Mouse (Mus musculus): Measurements from ENCODE around the gene Rprd1b.

Rprd1b gene

GRCm38 (mm10) chr2:158114931-158115330 is 86.6 kb downstream of the Rprd1b start:
- in situ Hi-C loops (cut with MboI; ENCODE audit: unreplicated experiment in 2 of 2), result no loop called here

GRCm38 (mm10) chr2:158115838-158116453 is 87.6 kb downstream of the Rprd1b start:
- in situ Hi-C loops (cut with MboI; ENCODE audit: unreplicated experiment in 2 of 2), result no loop called here

DNA sequence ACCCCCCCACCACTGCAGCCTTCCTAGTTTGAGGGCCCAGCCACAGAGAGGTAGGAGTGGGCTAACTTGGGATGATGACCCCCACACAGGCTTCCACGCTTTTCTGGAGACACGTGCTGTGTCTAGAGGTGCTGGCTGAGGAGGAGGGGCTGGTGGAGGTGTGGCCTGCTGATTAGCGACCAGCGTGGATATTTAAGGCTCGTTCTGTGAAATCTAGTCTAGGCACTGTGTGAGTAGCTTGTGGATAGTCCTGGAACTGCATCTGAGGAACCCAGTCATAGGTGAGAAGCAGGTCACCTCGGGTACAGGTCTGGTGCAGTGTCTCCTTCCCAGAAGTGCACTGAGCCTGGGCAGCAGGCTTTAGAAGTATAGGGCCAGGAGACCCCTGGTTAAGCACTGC is 88.4 kb downstream of the Rprd1b start:
- in situ Hi-C loops (cut with MboI; ENCODE audit: unreplicated experiment in 2 of 2), result no loop called here

- in situ Hi-C loops (cut with MboI; ENCODE audit: unreplicated experiment in 2 of 2), result no loop called here
Measured at GRCm38 (mm10) chr2:158119145-158119544, 90.8 kb downstream of the Rprd1b start.

GRCm38 (mm10) chr2:158120211-158120610 is 91.9 kb downstream of the Rprd1b start:
- in situ Hi-C loops (cut with MboI; ENCODE audit: unreplicated experiment in 2 of 2), result no loop called here

GRCm38 (mm10) chr2:158120868-158121267 is 92.6 kb downstream of the Rprd1b start:
- in situ Hi-C loops (cut with MboI; ENCODE audit: unreplicated experiment in 2 of 2), result no loop called here

- in situ Hi-C loops (cut with MboI; ENCODE audit: unreplicated experiment in 2 of 2), result no loop called here
Measured at GRCm38 (mm10) chr2:158121645-158122326, 93.5 kb downstream of the Rprd1b start.

- in situ Hi-C loops (cut with MboI; ENCODE audit: unreplicated experiment in 2 of 2), result no loop called here
Measured at GRCm38 (mm10) chr2:158122814-158123213, 94.5 kb downstream of the Rprd1b start.

DNA sequence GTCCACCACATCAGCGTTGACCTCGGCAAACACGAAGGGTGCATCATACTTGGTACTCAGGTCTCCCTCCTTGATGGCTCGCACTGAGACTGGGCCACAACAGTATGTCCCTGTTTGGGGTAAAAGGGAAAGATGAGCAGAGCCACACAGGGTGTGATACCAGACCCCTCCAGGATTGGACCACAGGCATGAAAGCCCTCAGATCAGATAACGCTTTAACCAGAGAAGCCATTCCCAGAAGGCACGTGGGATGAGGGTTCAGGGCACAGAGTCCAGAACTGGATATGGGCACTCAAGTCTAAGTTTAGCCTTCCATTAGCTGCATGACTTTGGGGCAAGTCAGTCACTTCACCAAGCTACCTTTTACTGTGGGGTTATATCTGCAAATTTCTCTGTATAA is 98.9 kb downstream of the Rprd1b start:
- in situ Hi-C loops (cut with MboI; ENCODE audit: unreplicated experiment in 2 of 2), result no loop called here

- in situ Hi-C loops (cut with MboI; ENCODE audit: unreplicated experiment in 2 of 2), result no loop called here
Measured at GRCm38 (mm10) chr2:158127872-158128271, 99.6 kb downstream of the Rprd1b start.

DNA sequence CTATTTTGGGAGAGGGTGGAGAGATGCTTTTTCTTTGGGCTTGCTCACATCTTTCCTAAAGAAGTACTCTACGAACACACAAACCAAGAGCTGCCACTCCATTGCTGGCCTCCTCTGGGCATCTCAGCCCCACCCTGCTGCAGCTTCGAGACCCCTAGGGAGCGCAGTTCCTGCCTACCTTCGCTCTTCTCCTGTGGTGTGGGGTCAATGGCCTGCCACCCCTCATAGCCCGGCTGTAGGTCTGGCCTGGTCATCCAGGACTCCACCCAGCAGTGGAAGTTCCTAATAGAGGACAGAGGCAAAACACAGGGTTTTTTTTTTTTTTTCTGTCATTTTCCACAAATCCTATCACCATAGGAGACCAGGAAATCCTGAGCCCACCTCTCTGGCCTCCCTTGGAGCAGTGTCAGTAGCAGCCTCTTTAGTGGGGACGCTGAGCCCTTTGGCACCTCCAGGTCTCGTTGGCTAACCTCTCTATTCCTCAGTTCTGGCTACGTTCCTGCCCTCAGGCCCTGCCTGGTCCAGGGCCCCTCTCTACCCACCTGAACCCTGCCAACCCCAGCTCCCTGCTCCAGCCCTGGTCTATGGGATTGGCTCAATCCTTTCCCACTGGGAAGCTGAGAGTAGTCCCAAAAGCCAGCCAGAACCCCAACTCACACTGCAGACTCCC is 100.3 kb downstream of the Rprd1b start:
- in situ Hi-C loops (cut with MboI; ENCODE audit: unreplicated experiment in 2 of 2), result no loop called here

DNA sequence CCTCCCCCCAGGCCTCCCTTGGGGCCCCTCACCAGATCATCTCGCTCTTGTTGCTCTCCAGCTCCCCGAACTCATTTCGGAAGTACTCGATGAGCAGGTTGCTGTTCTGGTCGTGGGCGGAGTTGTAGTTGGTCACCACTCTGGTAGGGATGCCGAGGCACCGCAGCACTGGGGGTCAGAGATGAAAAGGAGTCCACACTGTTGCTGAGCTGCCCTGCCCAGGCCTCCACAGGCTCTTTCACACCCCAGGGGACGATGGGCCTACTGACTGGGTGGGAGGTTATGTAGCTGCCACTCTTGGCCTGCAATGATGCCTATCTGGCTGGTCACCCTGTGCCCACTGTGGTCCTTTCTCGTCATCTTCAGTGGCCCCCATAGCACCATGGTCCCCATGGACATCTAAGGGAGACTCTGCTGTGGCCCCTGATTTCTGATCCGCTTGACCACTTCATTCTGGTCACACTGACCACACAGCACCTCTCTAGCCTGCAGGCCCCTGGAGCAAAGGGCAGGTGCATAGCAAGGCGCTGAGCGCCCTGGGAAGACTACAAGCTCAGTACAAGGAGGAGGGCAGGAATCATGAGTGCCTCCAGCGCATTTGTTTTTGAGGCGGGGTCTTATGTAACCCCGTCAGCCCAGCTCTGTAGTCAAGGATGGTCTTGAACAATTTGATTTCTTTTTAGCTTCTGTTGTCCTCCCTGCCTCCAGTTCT is 101.2 kb downstream of the Rprd1b start:
- in situ Hi-C loops (cut with MboI; ENCODE audit: unreplicated experiment in 2 of 2), result no loop called here

GRCm38 (mm10) chr2:158130391-158130986 is 102.2 kb downstream of the Rprd1b start:
- in situ Hi-C loops (cut with MboI; ENCODE audit: unreplicated experiment in 2 of 2), result no loop called here

- in situ Hi-C loops (cut with MboI; ENCODE audit: unreplicated experiment in 2 of 2), result no loop called here
Measured at GRCm38 (mm10) chr2:158131197-158131835, 103.0 kb downstream of the Rprd1b start.

- in situ Hi-C loops (cut with MboI; ENCODE audit: unreplicated experiment in 2 of 2), result no loop called here
Measured at GRCm38 (mm10) chr2:158132320-158132719, 104.0 kb downstream of the Rprd1b start.

GRCm38 (mm10) chr2:158133050-158133449 is 104.8 kb downstream of the Rprd1b start:
- in situ Hi-C loops (cut with MboI; ENCODE audit: unreplicated experiment in 2 of 2), result no loop called here

- in situ Hi-C loops (cut with MboI; ENCODE audit: unreplicated experiment in 2 of 2), result no loop called here
Measured at GRCm38 (mm10) chr2:158136205-158136604, 107.9 kb downstream of the Rprd1b start.

DNA sequence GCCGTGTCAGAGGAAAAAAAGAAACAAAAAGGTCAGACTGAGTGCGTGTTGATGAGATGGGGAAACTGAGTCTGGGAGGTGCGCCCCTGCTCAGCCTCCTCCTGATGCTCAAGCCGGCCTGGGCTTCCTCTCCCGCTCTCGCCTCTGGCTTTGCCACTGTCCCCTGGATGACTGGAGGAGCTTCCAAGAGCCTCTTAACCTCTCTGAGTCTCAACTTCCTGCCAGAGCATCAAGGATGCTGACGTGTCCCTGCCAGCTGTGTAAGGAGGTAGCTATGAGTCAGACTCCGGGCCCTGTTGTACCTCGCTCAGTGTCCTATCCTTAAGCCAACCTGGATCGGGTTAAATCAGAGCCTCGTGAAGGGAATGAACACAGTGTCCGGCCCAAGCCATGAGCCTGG is 109.5 kb downstream of the Rprd1b start:
- in situ Hi-C loops (cut with MboI; ENCODE audit: unreplicated experiment in 2 of 2), result no loop called here

DNA sequence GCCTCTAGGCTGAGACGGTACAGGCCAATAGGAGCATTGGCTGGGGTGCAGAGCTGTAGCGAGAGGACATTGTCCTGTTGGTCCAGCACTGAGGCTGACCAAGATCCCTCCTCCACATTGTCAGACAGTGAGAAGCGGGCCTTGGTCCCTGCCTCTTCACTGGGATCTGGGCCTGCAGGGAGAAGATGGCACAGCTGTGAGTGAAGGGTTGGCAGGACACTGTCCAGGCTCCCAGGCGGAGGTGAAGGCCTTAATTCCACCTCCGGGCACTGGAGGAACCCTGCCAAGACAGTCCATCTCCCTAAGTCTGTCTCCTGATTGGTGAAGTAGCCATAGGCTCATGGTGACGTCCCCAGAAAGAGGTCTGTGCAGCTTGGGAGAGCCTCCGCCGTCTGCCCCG is 110.5 kb downstream of the Rprd1b start:
- in situ Hi-C loops (cut with MboI; ENCODE audit: unreplicated experiment in 2 of 2), result no loop called here

GRCm38 (mm10) chr2:158139628-158140027 is 111.3 kb downstream of the Rprd1b start:
- in situ Hi-C loops (cut with MboI; ENCODE audit: unreplicated experiment in 2 of 2), result loop anchor here in 1 of 2 experiments (5.0 kb wide), 2 partner anchors 32 to 72 kb away; no protein-coding TSS in a partner anchor
